Mouse (Mus musculus) layer of hippocampus, postnatal 10 days (tissue): ENCODE measurements around the gene Ptprg. TPM values are rescaled to one million over a fixed set of nuclear protein-coding genes. Genes with fewer than 3 reads are reported as not detected.

ENCODE experiments used
- DNase-seq, 2 experiments: peaks; one replicate each; pipeline ENCODE4 v3.0.0; 2021; ENCODE audit warnings: low spot score in 2 of 2
- total RNA-seq, 2 experiments: library from RNA; stranded (reverse); gene quantifications; 2 replicates each; pipeline ENCODE4 v1.2.3; 2021

Ptprg gene
- total RNA-seq, 2 experiments from 2014 or later: 159 to 164 TPM

DNA sequence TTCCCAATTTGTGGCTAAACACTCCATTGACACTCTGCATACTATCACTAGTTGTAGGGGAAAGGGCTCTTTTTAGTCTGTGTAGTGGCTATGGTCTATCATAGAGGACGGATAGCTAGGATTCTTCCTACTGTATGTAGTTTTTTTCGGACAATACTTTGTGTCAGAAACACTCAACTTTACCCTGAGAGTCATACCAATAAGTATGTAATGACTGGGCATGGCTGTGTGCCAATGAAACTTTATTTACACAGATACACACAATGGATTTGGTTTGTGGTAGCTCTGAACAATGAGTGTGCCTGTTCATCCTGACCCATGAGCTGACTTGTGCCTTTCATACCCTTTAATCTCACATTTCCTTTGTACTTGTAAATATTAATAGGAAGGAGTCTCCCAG, 127.3 kb downstream of the Ptprg start:
- no peak for DNase-seq

GRCm38 (mm10) chr14:11682441-11682840, 129.1 kb downstream of the Ptprg start:
- DNase-seq: no peak

- no peak for DNase-seq
Measured at GRCm38 (mm10) chr14:11683386-11684081, 130.2 kb downstream of the Ptprg start.

DNA sequence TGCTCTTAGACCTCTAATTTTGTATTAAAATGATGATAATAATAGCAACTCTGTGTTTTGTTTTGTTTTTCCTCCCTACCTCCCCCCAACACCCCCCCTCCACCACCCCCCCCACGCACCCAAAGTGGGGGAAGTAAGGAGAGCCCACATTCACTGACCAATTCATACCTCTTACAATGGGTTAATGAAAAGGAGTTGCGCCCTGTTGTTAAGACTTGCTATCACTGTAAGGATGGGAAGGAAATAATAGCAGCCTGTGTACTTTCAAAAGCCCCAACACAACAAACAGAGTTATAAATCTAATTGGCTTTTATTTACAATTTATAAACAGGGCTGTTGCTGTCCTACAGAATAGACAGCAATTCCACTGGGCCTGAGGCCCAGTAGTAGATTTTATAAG, 130.8 kb downstream of the Ptprg start:
- DNase-seq: no peak

- DNase-seq: no peak
Measured at GRCm38 (mm10) chr14:11687541-11687940, 134.2 kb downstream of the Ptprg start.

GRCm38 (mm10) chr14:11688142-11688541, 134.8 kb downstream of the Ptprg start:
- DNase-seq: no peak

GRCm38 (mm10) chr14:11690066-11690465, 136.7 kb downstream of the Ptprg start:
- DNase-seq: no peak

DNA sequence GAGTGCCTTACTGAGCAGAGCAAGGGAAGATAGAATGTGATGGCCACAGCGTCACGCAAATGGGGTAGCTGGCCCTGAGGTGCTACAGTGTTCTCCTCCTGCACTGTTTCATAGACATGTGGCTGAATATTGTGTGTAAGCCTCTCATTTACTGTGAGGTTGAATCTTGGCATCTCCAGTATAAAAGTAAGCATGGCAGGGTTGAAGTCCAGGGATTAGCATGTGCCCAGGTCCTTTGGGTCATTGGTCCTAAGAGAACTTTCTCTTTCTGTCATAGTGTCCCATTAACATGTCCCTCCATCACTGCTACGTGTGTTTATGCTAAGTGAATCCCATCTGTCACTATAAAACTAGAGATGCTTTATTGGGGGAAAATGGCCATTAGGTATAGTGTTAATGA, 138.2 kb downstream of the Ptprg start:
- no peak for DNase-seq

DNA sequence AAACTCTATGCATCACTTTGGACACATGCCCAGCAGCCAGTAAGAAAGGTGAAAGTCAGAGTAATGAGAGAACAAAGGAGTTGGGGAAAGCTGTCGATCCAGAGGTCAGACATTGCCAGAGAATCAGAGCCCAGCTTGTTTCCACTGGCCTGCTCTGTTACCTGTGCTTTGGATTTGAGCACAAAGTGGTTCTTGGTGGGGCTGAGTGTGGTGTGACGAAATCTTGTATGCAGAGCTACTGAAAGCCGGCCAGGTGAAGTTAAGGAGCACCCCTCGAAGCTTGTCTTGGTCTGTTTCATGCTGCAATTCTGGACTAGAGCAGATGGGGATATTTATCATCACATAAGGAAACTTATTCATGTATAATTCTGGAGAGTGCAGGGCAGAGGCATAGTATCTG, 145.5 kb downstream of the Ptprg start:
- DNase-seq: no peak

GRCm38 (mm10) chr14:11699654-11700053, 146.3 kb downstream of the Ptprg start:
- DNase-seq: no peak

GRCm38 (mm10) chr14:11701516-11702249, 148.4 kb downstream of the Ptprg start:
- DNase-seq: no peak

GRCm38 (mm10) chr14:11702770-11703477, 149.6 kb downstream of the Ptprg start:
- DNase-seq: no peak

GRCm38 (mm10) chr14:11704871-11705270, 151.5 kb downstream of the Ptprg start:
- DNase-seq: peak; percentile 40 to 46

- no peak for DNase-seq
Measured at GRCm38 (mm10) chr14:11709352-11709751, 156.0 kb downstream of the Ptprg start.

GRCm38 (mm10) chr14:11709798-11710197, 156.5 kb downstream of the Ptprg start:
- peak in 1 of 2 experiments; percentile 49 for DNase-seq

DNA sequence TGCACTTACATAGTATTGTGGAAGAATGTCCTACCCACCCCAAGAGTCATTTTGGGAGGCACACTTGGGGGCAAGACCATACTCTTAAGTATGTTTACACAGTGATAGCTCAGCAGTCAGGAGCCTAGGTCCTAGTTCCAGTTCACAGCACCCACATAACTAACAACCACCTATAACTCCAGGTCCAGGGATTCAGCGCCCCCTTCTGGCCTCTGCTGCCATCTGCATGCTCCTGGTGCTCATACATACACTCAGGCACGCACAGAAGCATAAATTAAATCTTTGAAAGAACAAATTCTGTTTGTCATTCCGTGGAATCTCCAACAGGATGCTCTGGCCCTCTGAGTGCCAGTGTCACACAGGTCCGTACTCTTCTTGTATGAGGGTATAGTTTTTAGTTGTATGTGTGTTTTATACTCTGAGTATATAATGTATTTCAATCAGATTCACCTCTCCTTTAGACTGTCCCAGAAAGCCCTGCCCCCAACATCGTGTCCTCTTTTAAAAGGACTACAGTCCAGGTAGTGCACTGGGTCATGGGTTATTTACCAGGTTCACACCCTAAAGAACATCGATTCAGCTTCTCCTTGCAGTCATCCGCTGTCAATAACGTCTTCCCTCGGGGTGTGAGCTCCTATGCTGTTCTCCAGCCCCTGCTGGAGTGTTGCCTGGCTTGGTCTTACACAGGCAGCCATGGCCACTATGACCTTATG, 157.2 kb downstream of the Ptprg start:
- no peak for DNase-seq

DNA sequence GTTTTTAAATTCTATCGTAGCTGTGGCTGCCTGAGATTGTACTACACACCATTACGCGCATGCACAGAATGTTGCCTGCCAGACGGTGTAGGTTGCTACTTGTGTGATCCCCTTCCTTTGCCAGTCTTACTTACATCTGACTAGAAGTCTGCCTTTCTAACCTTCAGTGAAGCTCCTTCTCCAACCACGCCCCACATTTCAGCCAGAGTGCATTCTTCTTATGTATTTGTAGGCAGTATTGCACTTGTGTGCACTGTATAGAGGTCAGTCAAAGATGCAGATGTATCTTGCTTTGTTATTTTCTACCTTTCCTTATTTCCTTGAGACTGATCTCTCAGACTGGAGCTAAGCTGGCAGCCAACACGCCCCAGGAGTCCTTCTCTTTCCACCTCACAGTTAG, 158.8 kb downstream of the Ptprg start:
- DNase-seq: no peak

DNA sequence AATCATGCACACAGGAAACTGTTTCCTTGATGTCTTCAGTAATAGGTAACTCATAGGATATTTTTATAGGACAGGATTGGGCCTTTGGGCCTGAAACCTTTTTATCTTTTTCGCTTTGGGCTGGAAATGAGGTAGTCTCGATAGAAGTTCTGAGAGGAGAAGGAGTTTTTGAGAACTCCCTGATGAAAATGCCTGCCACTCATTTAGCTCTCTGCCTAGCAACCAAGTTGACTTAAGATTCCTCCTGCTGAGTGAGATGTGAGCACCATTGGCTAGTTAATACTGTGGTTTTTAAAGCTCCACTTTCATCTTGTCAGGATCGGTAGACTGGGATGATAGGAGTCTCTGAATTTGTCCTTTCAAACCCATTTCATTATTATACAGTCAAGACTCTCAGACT, 162.9 kb downstream of the Ptprg start:
- DNase-seq: no peak

- no peak for DNase-seq
Measured at GRCm38 (mm10) chr14:11718201-11718600, 164.9 kb downstream of the Ptprg start.

- no peak for DNase-seq
Measured at GRCm38 (mm10) chr14:11719259-11719658, 165.9 kb downstream of the Ptprg start.

- no peak for DNase-seq
Measured at GRCm38 (mm10) chr14:11722101-11722500, 168.8 kb downstream of the Ptprg start.

- no peak for DNase-seq
Measured at GRCm38 (mm10) chr14:11723876-11724275, 170.5 kb downstream of the Ptprg start.
